Mouse (Mus musculus) spleen, postnatal 14 days (tissue): ENCODE data around the gene Pde4d.
A peak's percentile ranks its signal among the peaks of the same experiment; 100 is the strongest.

ENCODE experiments used
- DNase-seq, 2 experiments: peaks; one replicate each; pipeline ENCODE4 v3.0.0; 2021 to 2022; ENCODE audit warnings: low spot score in 2 of 2

Gene Pde4d

GRCm38 (mm10) chr13:109560261-109560660 is 1110.5 kb downstream of the Pde4d start:
- no peak for DNase-seq

- no peak for DNase-seq
Measured at GRCm38 (mm10) chr13:109568638-109569468, 1119.1 kb downstream of the Pde4d start.

GRCm38 (mm10) chr13:109569491-109569890 is 1119.7 kb downstream of the Pde4d start:
- DNase-seq: no peak

- DNase-seq: no peak
Measured at GRCm38 (mm10) chr13:109576725-109577124, 1127.0 kb downstream of the Pde4d start.

GRCm38 (mm10) chr13:109577454-109577853 is 1127.7 kb downstream of the Pde4d start:
- DNase-seq: no peak

- no peak for DNase-seq
Measured at GRCm38 (mm10) chr13:109577901-109578300, 1128.2 kb downstream of the Pde4d start.

GRCm38 (mm10) chr13:109581284-109582070 is 1131.7 kb downstream of the Pde4d start:
- no peak for DNase-seq

- DNase-seq: no peak
Measured at GRCm38 (mm10) chr13:109590048-109590447, 1140.3 kb downstream of the Pde4d start.

- DNase-seq: no peak
Measured at GRCm38 (mm10) chr13:109592192-109592797, 1142.5 kb downstream of the Pde4d start.

- no peak for DNase-seq
Measured at GRCm38 (mm10) chr13:109599711-109600110, 1150.0 kb downstream of the Pde4d start.

- no peak for DNase-seq
Measured at GRCm38 (mm10) chr13:109604017-109604416, 1154.3 kb downstream of the Pde4d start.

- no peak for DNase-seq
Measured at GRCm38 (mm10) chr13:109605140-109605539, 1155.4 kb downstream of the Pde4d start.

GRCm38 (mm10) chr13:109609106-109609804 is 1159.5 kb downstream of the Pde4d start:
- DNase-seq: no peak

- DNase-seq: peak in 1 of 2 experiments; percentile 15
Measured at GRCm38 (mm10) chr13:109609805-109610187, 1160.0 kb downstream of the Pde4d start.

GRCm38 (mm10) chr13:109610772-109611171 is 1161.0 kb downstream of the Pde4d start:
- DNase-seq: no peak

- DNase-seq: no peak
Measured at GRCm38 (mm10) chr13:109615213-109615784, 1165.6 kb downstream of the Pde4d start.

- DNase-seq: no peak
Measured at GRCm38 (mm10) chr13:109615785-109616281, 1166.1 kb downstream of the Pde4d start.

- no peak for DNase-seq
Measured at GRCm38 (mm10) chr13:109619158-109619657, 1169.5 kb downstream of the Pde4d start.

- no peak for DNase-seq
Measured at GRCm38 (mm10) chr13:109622207-109622606, 1172.5 kb downstream of the Pde4d start.

- DNase-seq: no peak
Measured at GRCm38 (mm10) chr13:109623201-109623600, 1173.5 kb downstream of the Pde4d start.

GRCm38 (mm10) chr13:109624772-109625349 is 1175.1 kb downstream of the Pde4d start:
- no peak for DNase-seq
